Mouse (Mus musculus) layer of hippocampus, adult 9-10 months (tissue): ENCODE results near the gene Olfr1185-ps1.
"Not testable (repeated sequence)": the region's sequence is repeated elsewhere in the genome, so short reads cannot be mapped to it uniquely, and the experiment has no call there.

ENCODE experiments used
- DNase-seq: peaks from one replicate; pipeline ENCODE4 v3.0.0; 2022; ENCODE audit warnings: low spot score

The Olfr1185-ps1 gene

GRCm38 (mm10) chr2:88493020-88493419, at the start of gene Olfr1185-ps1:
Gene Olfr1185-ps1, plus strand, starts transcription at chr2:88493320.
- DNase-seq, result no peak

GRCm38 (mm10) chr2:88449031-88449430, 44.1 kb upstream of the Olfr1185-ps1 start, which contains the start of gene Gm13757:
Gene Gm13757, minus strand, starts transcription at chr2:88449131.
- DNase-seq, result no peak

DNA sequence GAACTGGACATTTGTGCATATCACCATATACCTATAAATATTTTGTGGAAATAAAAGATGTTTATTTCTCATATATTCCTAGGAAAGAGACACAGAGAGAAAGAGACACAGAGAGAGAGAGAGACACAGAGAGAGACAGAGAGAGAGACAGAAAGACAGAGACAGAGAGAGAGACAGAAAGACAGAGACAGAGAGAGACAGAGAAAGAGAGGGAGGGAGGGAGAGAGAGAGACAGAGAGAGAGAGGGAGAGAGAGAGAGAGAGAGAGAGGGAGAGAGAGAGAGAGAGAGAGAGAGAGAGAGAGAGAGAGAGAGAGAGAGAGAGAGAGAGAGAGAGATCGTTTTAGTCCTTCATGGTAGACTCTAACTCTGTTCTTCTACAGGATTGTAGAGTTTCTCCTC, 38.6 kb upstream of the Olfr1185-ps1 start, which contains the start of gene Olfr1183:
Olfr1183 (plus strand) TSS at position 301 of the 400 bp plus-strand sequence.
- DNase-seq, result not testable (repeated sequence)

GRCm38 (mm10) chr2:88483298-88483697, 9.8 kb upstream of the Olfr1185-ps1 start, which contains the start of gene Olfr1184:
Gene Olfr1184, plus strand, starts transcription at chr2:88483598.
- DNase-seq, result no peak

GRCm38 (mm10) chr2:88518251-88518650, 25.1 kb downstream of the Olfr1185-ps1 start, which contains the start of gene Olfr1186:
Gene Olfr1186, plus strand, starts transcription at chr2:88518551.
- no peak for DNase-seq

DNA sequence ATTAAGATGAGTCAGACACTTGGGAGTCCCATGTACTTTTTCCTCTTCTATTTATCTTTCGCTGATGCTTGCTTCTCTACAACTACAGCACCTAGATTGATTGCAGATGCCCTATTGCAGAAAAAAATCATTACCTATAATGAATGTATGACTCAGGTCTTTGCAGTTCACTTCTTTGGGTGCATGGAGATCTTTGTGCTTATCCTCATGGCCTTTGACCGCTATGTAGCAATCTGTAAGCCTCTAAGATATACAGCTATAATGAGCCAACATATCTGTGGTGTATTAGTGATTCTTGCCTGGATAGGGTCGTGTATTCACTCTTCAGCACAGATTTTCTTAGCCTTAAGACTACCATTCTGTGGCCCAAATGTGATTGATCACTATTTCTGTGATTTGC, 32.6 kb downstream of the Olfr1185-ps1 start:
- no peak for DNase-seq
